Comparison of ENCODE assay signal across 8 mouse cellular contexts in genomic region chr9:35211573-35212511, GRCm38 (mm10). TPM values are rescaled to one million over a fixed set of nuclear protein-coding genes. Genes with fewer than 3 reads are reported as not detected.
DNase-seq lines count a peak whose midpoint lies in the region; ATAC-seq and TF ChIP-seq lines count a peak whose summit lies in the region.

No protein-coding gene starts in this region.

- WGBS in forebrain, embryonic 11.5 days = 37% methylated on average over 26 of the region's 26 CpGs
- 37% methylated on average over 26 of the region's 26 CpGs for WGBS in limb, embryonic 11.5 days
- WGBS in small intestine, adult 2 months = 24% methylated on average over 26 of the region's 26 CpGs

- peak overlapping the region; percentile 99 for H3K4me3 ChIP-seq in E14TG2a.4 (replicated peaks; ENCODE audit: low read length)
- H3K4me3 ChIP-seq in forebrain, embryonic 11.5 days (ENCODE audit: low read depth, low read length) = peak overlapping the region; percentile 81
- peak overlapping the region; percentile 73 for H3K4me3 ChIP-seq in limb, embryonic 11.5 days (ENCODE audit: low read depth, low read length)
- H3K4me3 ChIP-seq in small intestine, adult 2 months (ENCODE audit: low read depth, low read length) = peak overlapping the region; percentile 86

- H3K27ac ChIP-seq in forebrain, embryonic 11.5 days (ENCODE audit: low read depth, low read length) = no peak overlapping the region
- 0 out of 2 replicates have a peak overlapping the region, but pooled peaks have one; percentile 10 for H3K27ac ChIP-seq in limb, embryonic 11.5 days (replicated peaks; ENCODE audit: low read depth, low read length)
- peak overlapping the region; percentile 89 for H3K27ac ChIP-seq in small intestine, adult 2 months (ENCODE audit: insufficient read depth, low read depth, low read length)

- peak; percentile 6; the same call in 1 of the 2 replicates for ATAC-seq in forebrain, embryonic 11.5 days (replicated peaks; ENCODE audit: low FRiP score)
- ATAC-seq in limb, embryonic 11.5 days (ENCODE audit: insufficient number of reproducible peaks, low FRiP score, low TSS enrichment, low read depth) = no peak; the same call in 1 of the 2 replicates

- H3K9me3 ChIP-seq in E14TG2a.4 (ENCODE audit: low read length) = no peaks in the 10 kb centered on the region
- H3K9me3 ChIP-seq in forebrain, embryonic 11.5 days (ENCODE audit: control insufficient read depth, low read length) = no peaks in the 10 kb centered on the region
- no peaks in the 10 kb centered on the region for H3K9me3 ChIP-seq in limb, embryonic 11.5 days (ENCODE audit: control insufficient read depth, low read length)

- TF ChIP-seq POLR2A in small intestine, adult 2 months (IDR thresholded peaks at IDR 0.05; ENCODE audit: low read depth, low read length) = no peak

- H3K4me2 ChIP-seq in forebrain, embryonic 11.5 days (ENCODE audit: low read depth, low read length, severe bottlenecking) = peak overlapping the region; percentile 54
- H3K4me2 ChIP-seq in limb, embryonic 11.5 days (ENCODE audit: low read depth, severe bottlenecking) = peak overlapping the region; percentile 69

- peak; percentile 79 for DNase-seq in heart, adult 11 months
- DNase-seq in heart, postnatal 4 days = no peak
- no peak for DNase-seq in forebrain, embryonic 11.5 days (ENCODE audit: low spot score)
- no peak for DNase-seq in limb, embryonic 11.5 days (ENCODE audit: low spot score)
- no peak for DNase-seq in left cerebral cortex, adult 9 months (ENCODE audit: low spot score in 2 of 2)
- no peak for DNase-seq in urinary bladder, postnatal 25 days (ENCODE audit: low spot score)

- H3K27me3 ChIP-seq in E14TG2a.4 (ENCODE audit: insufficient read depth, low read length) = no peaks in the 10 kb centered on the region
- no peaks in the 10 kb centered on the region for H3K27me3 ChIP-seq in forebrain, embryonic 11.5 days (ENCODE audit: control insufficient read depth, insufficient read depth, low read length)
- H3K27me3 ChIP-seq in limb, embryonic 11.5 days (ENCODE audit: control insufficient read depth, insufficient read depth, low read length) = no peaks in the 10 kb centered on the region
- H3K27me3 ChIP-seq in small intestine, adult 2 months (ENCODE audit: control insufficient read depth, insufficient read depth, low read length) = no peaks in the 10 kb centered on the region

- peaks cover 25% of the 10 kb centered on the region for H3K4me1 ChIP-seq in E14TG2a.4 (replicated peaks; ENCODE audit: low read depth, low read length)
- H3K4me1 ChIP-seq in forebrain, embryonic 11.5 days (replicated peaks; ENCODE audit: control insufficient read depth, insufficient read depth, low read length) = peaks cover 3% of the 10 kb centered on the region; the same call in 1 of the 2 replicates
- peaks cover 6% of the 10 kb centered on the region; the same call in 1 of the 2 replicates for H3K4me1 ChIP-seq in limb, embryonic 11.5 days (ENCODE audit: control insufficient read depth, insufficient read depth, low read length)
- H3K4me1 ChIP-seq in small intestine, adult 2 months (ENCODE audit: control insufficient read depth, insufficient read depth, insufficient read length, low read length) = peaks cover 5% of the 10 kb centered on the region; the same call in 1 of the 2 replicates

- peak overlapping the region; percentile 82 for H3K9ac ChIP-seq in forebrain, embryonic 11.5 days (ENCODE audit: low read length)
- peak overlapping the region; percentile 75 for H3K9ac ChIP-seq in limb, embryonic 11.5 days (ENCODE audit: low read length)

- TF ChIP-seq CTCF in E14TG2a.4 (conservative IDR thresholded peaks at IDR 0.05; ENCODE audit: low read length) = no peak
- TF ChIP-seq CTCF in small intestine, adult 2 months (IDR thresholded peaks at IDR 0.05; ENCODE audit: extremely low read depth, insufficient read length, insufficient replicate concordance, low read depth, low read length) = no peak

- H3K36me3 ChIP-seq in E14TG2a.4 (ENCODE audit: insufficient read depth, low read length) = peaks cover 80% of the 10 kb centered on the region
- H3K36me3 ChIP-seq in forebrain, embryonic 11.5 days (ENCODE audit: control insufficient read depth, insufficient read depth, low read length) = peaks cover 13% of the 10 kb centered on the region; the same call in 1 of the 2 replicates
- H3K36me3 ChIP-seq in limb, embryonic 11.5 days (ENCODE audit: control insufficient read depth, insufficient read depth, low read length) = peaks cover 23% of the 10 kb centered on the region
- peaks cover 46% of the 10 kb centered on the region for H3K36me3 ChIP-seq in small intestine, adult 2 months (ENCODE audit: control insufficient read depth, insufficient read depth, low read length)

RNA-seq across cellular contexts. Expression of gene Foxred1, which starts 1.0 kb away (rescaled TPM):
- total RNA-seq in heart, postnatal 4 days (2021) = 10 to 100 TPM; 84.7 to 85.2 TPM
- 45.5 and 49.2 TPM in 2 replicates for polyA plus RNA-seq in forebrain, embryonic 11.5 days (2014; fragmentation: Nextera tagmentation; extraction: Ambion mirVana)
- polyA plus RNA-seq in limb, embryonic 11.5 days (2014; fragmentation: Nextera tagmentation; extraction: Ambion mirVana) = 35.7 and 39.8 TPM in 2 replicates
- 6.1 and 10.6 TPM in 2 replicates for polyA plus RNA-seq in small intestine, adult 2 months (2012; rRNA removed)

RNA-seq across cellular contexts. Expression of gene Tirap, which starts 11.8 kb away (rescaled TPM):
- total RNA-seq in heart, postnatal 4 days (2021) = 1 to 10 TPM; 7.7 TPM
- 17.1 and 17.3 TPM in 2 replicates for polyA plus RNA-seq in forebrain, embryonic 11.5 days (2014; fragmentation: Nextera tagmentation; extraction: Ambion mirVana)
- polyA plus RNA-seq in limb, embryonic 11.5 days (2014; fragmentation: Nextera tagmentation; extraction: Ambion mirVana) = 18.1 and 19.1 TPM in 2 replicates
- 10.4 and 13.0 TPM in 2 replicates for polyA plus RNA-seq in small intestine, adult 2 months (2012; rRNA removed)

RNA-seq across cellular contexts. Expression of gene Srpr, which starts 11.9 kb away (rescaled TPM):
- total RNA-seq in heart, postnatal 4 days (2021) = 10 to 100 TPM; 93.2 to 95.3 TPM
- polyA plus RNA-seq in forebrain, embryonic 11.5 days (2014; fragmentation: Nextera tagmentation; extraction: Ambion mirVana) = 89.2 and 91.3 TPM in 2 replicates
- polyA plus RNA-seq in limb, embryonic 11.5 days (2014; fragmentation: Nextera tagmentation; extraction: Ambion mirVana) = 108 and 115 TPM in 2 replicates
- polyA plus RNA-seq in small intestine, adult 2 months (2012; rRNA removed) = 35.7 and 39.7 TPM in 2 replicates

RNA-seq across cellular contexts. Expression of gene Dcps, which starts 36.0 kb away (rescaled TPM):
- 10 to 100 TPM; 29.7 to 30.5 TPM for total RNA-seq in heart, postnatal 4 days (2021)
- polyA plus RNA-seq in forebrain, embryonic 11.5 days (2014; fragmentation: Nextera tagmentation; extraction: Ambion mirVana) = 104 and 113 TPM in 2 replicates
- polyA plus RNA-seq in limb, embryonic 11.5 days (2014; fragmentation: Nextera tagmentation; extraction: Ambion mirVana) = 87.7 and 90.3 TPM in 2 replicates
- polyA plus RNA-seq in small intestine, adult 2 months (2012; rRNA removed) = 9.4 and 18.4 TPM in 2 replicates

RNA-seq across cellular contexts. Expression of gene Fam118b, which starts 55.8 kb away (rescaled TPM):
- 10 to 100 TPM; 16.6 to 18.0 TPM for total RNA-seq in heart, postnatal 4 days (2021)
- 68.9 and 75.4 TPM in 2 replicates for polyA plus RNA-seq in forebrain, embryonic 11.5 days (2014; fragmentation: Nextera tagmentation; extraction: Ambion mirVana)
- 63.0 and 64.9 TPM in 2 replicates for polyA plus RNA-seq in limb, embryonic 11.5 days (2014; fragmentation: Nextera tagmentation; extraction: Ambion mirVana)
- 10.8 and 17.2 TPM in 2 replicates for polyA plus RNA-seq in small intestine, adult 2 months (2012; rRNA removed)
